Mouse (Mus musculus): ENCODE data around the gene Ints4. TPM values are rescaled to one million over a fixed set of nuclear protein-coding genes. Genes with fewer than 3 reads are reported as not detected.
"Not testable (repeated sequence)": the region's sequence is repeated elsewhere in the genome, so short reads cannot be mapped to it uniquely, and the experiment has no call there.

Ints4 gene
- total RNA-seq (2021), result 10 to 100 TPM; 64.5 to 68.4 TPM
- long read RNA-seq, experiment 1, transcript Ints4-201 (23 exons, 3,240 nt), result major isoform, 11 of 19 reads
- long read RNA-seq, experiment 1, partial matches to known transcripts, result 2 of 19 reads
- long read RNA-seq, experiment 1, other reads (novel, unspliced or antisense), result 6 of 19 reads
- long read RNA-seq, experiment 2, transcript Ints4-201 (23 exons, 3,240 nt), result major isoform, 40 of 62 reads
- long read RNA-seq, experiment 2, partial matches to known transcripts, result 6 of 62 reads
- long read RNA-seq, experiment 2, other reads (novel, unspliced or antisense), result 16 of 62 reads

GRCm38 (mm10) chr7:97480821-97481339 lies at the start of gene Ints4:
Gene Ints4 (plus strand): TSS chr7:97480956.
- DNase-seq (ENCODE audit: low spot score in 2 of 2), result peak; percentile 49 to 82

GRCm38 (mm10) chr7:97433517-97433916 lies 47.2 kb upstream of the Ints4 start:
- not testable (repeated sequence) for DNase-seq (ENCODE audit: low spot score in 2 of 2)

- no peak for DNase-seq (ENCODE audit: low spot score in 2 of 2)
Observed at GRCm38 (mm10) chr7:97434517-97434916, 46.2 kb upstream of the Ints4 start.

GRCm38 (mm10) chr7:97438986-97439385 lies 41.8 kb upstream of the Ints4 start:
- DNase-seq (ENCODE audit: low spot score in 2 of 2), result no peak

- peak; percentile 32 to 66 for DNase-seq (ENCODE audit: low spot score in 2 of 2)
Observed at GRCm38 (mm10) chr7:97446171-97446925, 34.4 kb upstream of the Ints4 start.

- DNase-seq (ENCODE audit: low spot score in 2 of 2), result no peak
Observed at GRCm38 (mm10) chr7:97447050-97447531, 33.7 kb upstream of the Ints4 start.

- not testable (repeated sequence) for DNase-seq (ENCODE audit: low spot score in 2 of 2)
Observed at GRCm38 (mm10) chr7:97451023-97451422, 29.7 kb upstream of the Ints4 start, which contains the start of gene Kctd14. Gene Kctd14 (plus strand): TSS chr7:97451323.

GRCm38 (mm10) chr7:97452196-97452595 lies 28.6 kb upstream of the Ints4 start:
- no peak for DNase-seq (ENCODE audit: low spot score in 2 of 2)

GRCm38 (mm10) chr7:97453141-97453921 lies 27.4 kb upstream of the Ints4 start:
- DNase-seq (ENCODE audit: low spot score in 2 of 2), result no peak

- no peak for DNase-seq (ENCODE audit: low spot score in 2 of 2)
Observed at GRCm38 (mm10) chr7:97454795-97455194, 26.0 kb upstream of the Ints4 start.

- DNase-seq (ENCODE audit: low spot score in 2 of 2), result no peak
Observed at GRCm38 (mm10) chr7:97455577-97455976, 25.2 kb upstream of the Ints4 start.

- DNase-seq (ENCODE audit: low spot score in 2 of 2), result no peak
Observed at GRCm38 (mm10) chr7:97473001-97473400, 7.8 kb upstream of the Ints4 start.

- DNase-seq (ENCODE audit: low spot score in 2 of 2), result no peak
Observed at GRCm38 (mm10) chr7:97479349-97479748, 1.4 kb upstream of the Ints4 start.

- DNase-seq (ENCODE audit: low spot score in 2 of 2), result no peak
Observed at GRCm38 (mm10) chr7:97480290-97480689, 466 bp upstream of the Ints4 start.

- DNase-seq (ENCODE audit: low spot score in 2 of 2), result no peak
Observed at GRCm38 (mm10) chr7:97483378-97483777, 2.6 kb downstream of the Ints4 start.

GRCm38 (mm10) chr7:97491157-97491556 lies 10.4 kb downstream of the Ints4 start:
- no peak for DNase-seq (ENCODE audit: low spot score in 2 of 2)

GRCm38 (mm10) chr7:97492420-97492819 lies 11.7 kb downstream of the Ints4 start:
- no peak for DNase-seq (ENCODE audit: low spot score in 2 of 2)

- DNase-seq (ENCODE audit: low spot score in 2 of 2), result no peak
Observed at GRCm38 (mm10) chr7:97495052-97495451, 14.3 kb downstream of the Ints4 start.

- no peak for DNase-seq (ENCODE audit: low spot score in 2 of 2)
Observed at GRCm38 (mm10) chr7:97500555-97501209, 19.9 kb downstream of the Ints4 start.

GRCm38 (mm10) chr7:97514786-97515185 lies 34.0 kb downstream of the Ints4 start:
- no peak for DNase-seq (ENCODE audit: low spot score in 2 of 2)

GRCm38 (mm10) chr7:97519935-97520334 lies 39.2 kb downstream of the Ints4 start:
- no peak for DNase-seq (ENCODE audit: low spot score in 2 of 2)
